Mouse (Mus musculus) intestine, postnatal 0 days (tissue): ENCODE data around the gene Med15. TPM values are rescaled to one million over a fixed set of nuclear protein-coding genes. Genes with fewer than 3 reads are reported as not detected.

Experiments used
- ATAC-seq: fragments of 200-750 bp; cut with Nextera tagmentation; 2 replicates; pipeline ENCODE4 v1.8.0; 2017; ENCODE audit warnings: mild to moderate bottlenecking, moderate TSS enrichment, moderate library complexity
- H3K27ac ChIP-seq: fragments of 300-500 bp; sonication (generic); 2 replicates; pipeline ENCODE4 v1.5.1; 2014; ENCODE audit warnings: mild to moderate bottlenecking, low read depth, low read length, moderate library complexity
- H3K27me3 ChIP-seq: fragments of 300-500 bp; sonication (generic); replicated peaks from 2 replicates; pipeline ENCODE4 v1.6.1; 2014; ENCODE audit warnings: low read length, mixed read lengths; ENCODE audit not compliant: control insufficient read depth, insufficient read depth
- H3K36me3 ChIP-seq: fragments of 300-500 bp; sonication (generic); 2 replicates; pipeline ENCODE4 v1.6.1; 2014; ENCODE audit warnings: mild to moderate bottlenecking, moderate library complexity; ENCODE audit not compliant: control insufficient read depth, insufficient read depth
- H3K4me1 ChIP-seq: fragments of 300-500 bp; sonication (generic); replicated peaks from 2 replicates; pipeline ENCODE4 v1.6.1; 2014; ENCODE audit warnings: antibody characterized with exemption, low read length, mixed read lengths; ENCODE audit not compliant: control insufficient read depth, insufficient read depth
- H3K4me2 ChIP-seq: fragments of 300-500 bp; sonication (generic); replicated peaks from 2 replicates; pipeline ENCODE4 v1.6.1; 2014; ENCODE audit warnings: low read depth, mild to moderate bottlenecking, moderate library complexity
- H3K4me3 ChIP-seq: fragments of 300-500 bp; sonication (generic); 2 replicates; pipeline ENCODE4 v1.5.1; 2014; ENCODE audit warnings: low read depth, low read length
- H3K9ac ChIP-seq: fragments of 300-500 bp; sonication (generic); 2 replicates; pipeline ENCODE4 v1.6.1; 2014; ENCODE audit warnings: mild to moderate bottlenecking, low read depth, low read length
- H3K9me3 ChIP-seq: fragments of 300-500 bp; sonication (generic); 2 replicates; pipeline ENCODE4 v1.6.1; 2016; ENCODE audit warnings: mixed run types; ENCODE audit not compliant: control insufficient read depth
- CTCF ChIP-seq: sonication (generic); IDR thresholded peaks from 2 replicates; pipeline ENCODE4 v1.5.1; 2016; ENCODE audit warnings: low read depth, mild to moderate bottlenecking, control low read depth, antibody characterized with exemption, moderate library complexity
- WGBS: fragments of 180-500 bp; shearing (Covaris S2); extraction: QIAGEN DNeasy Blood & Tissue Kit; methylation state at CpG from one replicate; pipeline ENCODE4 v1.1.7; 2014; 5-methylcytosine and 5-hydroxymethylcytosine counted together
- polyA plus RNA-seq: library from polyadenylated mRNA; unstranded; fragments of >200 nt; fragmentation: Nextera tagmentation; extraction: Ambion mirVana; gene quantifications from 2 replicates; pipeline ENCODE4 v1.2.1, GENCODE M21; 2015

Gene Med15
- polyA plus RNA-seq, 1 experiment from 2014 or later: 26.6 TPM

GRCm38 (mm10) chr16:17757756-17758155 lies 25.1 kb upstream of the Med15 start:
- peaks cover 5% of the 10 kb centered on the region; the same call in 1 of the 2 replicates for H3K4me1 ChIP-seq
- no peak overlapping the region for H3K4me2 ChIP-seq
- no peak overlapping the region for H3K9ac ChIP-seq
- H3K9me3 ChIP-seq: no peaks in the 10 kb centered on the region
- no peak for ATAC-seq
- H3K27me3 ChIP-seq: no peaks in the 10 kb centered on the region
- 89% methylated on average over 1 of the region's 1 CpGs for WGBS
- TF ChIP-seq CTCF: no peak
- H3K36me3 ChIP-seq: no peaks in the 10 kb centered on the region
- H3K27ac ChIP-seq: 0 out of 2 replicates have a peak overlapping the region, but pooled peaks have one; percentile 94
- H3K4me3 ChIP-seq: no peak overlapping the region

GRCm38 (mm10) chr16:17753686-17754085 lies 21.0 kb upstream of the Med15 start:
- Histone ChIP-seq H3K4me1 (0 out of 2 replicates have a peak, but pooled peaks cover 4% of the 10 kb centered on the region), H3K27me3 (no peaks in the 10 kb centered on the region), H3K9me3 (no peaks in the 10 kb centered on the region), H3K9ac (no peak overlapping the region), H3K4me3 (no peak overlapping the region), H3K27ac (no peak overlapping the region), H3K36me3 (no peaks in the 10 kb centered on the region), H3K4me2 (no peak overlapping the region)
- WGBS: 60% methylated on average over 1 of the region's 1 CpGs
- no peak for TF ChIP-seq CTCF
- no peak for ATAC-seq

- H3K4me1 ChIP-seq: no peaks in the 10 kb centered on the region
- 14% methylated on average over 3 of the region's 3 CpGs for WGBS
- no peaks in the 10 kb centered on the region for H3K36me3 ChIP-seq
- TF ChIP-seq CTCF: no peak
- no peak overlapping the region for H3K9ac ChIP-seq
- ATAC-seq: no peak
- no peak overlapping the region for H3K4me3 ChIP-seq
- H3K27me3 ChIP-seq: no peaks in the 10 kb centered on the region
- H3K27ac ChIP-seq: no peak overlapping the region
- H3K4me2 ChIP-seq: no peak overlapping the region
- H3K9me3 ChIP-seq: no peaks in the 10 kb centered on the region
Observed at GRCm38 (mm10) chr16:17753001-17753400, 20.3 kb upstream of the Med15 start.

- Histone ChIP-seq H3K4me3 (no peak overlapping the region), H3K27ac (no peak overlapping the region), H3K9me3 (no peaks in the 10 kb centered on the region), H3K36me3 (no peaks in the 10 kb centered on the region), H3K27me3 (no peaks in the 10 kb centered on the region), H3K4me1 (no peaks in the 10 kb centered on the region), H3K9ac (no peak overlapping the region), H3K4me2 (no peak overlapping the region)
- ATAC-seq: peak; percentile 43; the same call in 1 of the 2 replicates
- WGBS: 62% methylated on average over 2 of the region's 2 CpGs
- no peak for TF ChIP-seq CTCF
Observed at GRCm38 (mm10) chr16:17745067-17745466, 12.4 kb upstream of the Med15 start.

DNA sequence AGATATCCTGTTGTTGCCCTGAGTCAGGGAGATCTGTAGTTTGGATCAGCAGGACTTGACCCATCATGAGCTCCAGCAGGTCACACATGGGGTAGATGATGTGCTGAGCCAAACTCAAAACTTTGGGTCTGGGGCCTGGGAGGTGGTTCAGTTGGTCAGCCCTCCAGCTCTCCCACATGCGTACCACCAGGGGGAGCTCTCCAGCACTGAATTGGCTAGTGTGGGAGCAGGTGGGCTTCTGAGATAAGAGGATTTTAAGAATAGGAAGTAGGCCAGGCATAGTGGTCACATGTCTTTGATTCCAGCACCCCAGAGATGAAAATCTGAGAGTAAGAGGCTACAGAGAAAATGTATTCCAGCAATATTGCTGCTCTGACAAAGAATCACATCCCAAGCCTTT lies 11.8 kb upstream of the Med15 start:
- Histone ChIP-seq H3K9ac (no peak overlapping the region), H3K4me3 (no peak overlapping the region), H3K4me2 (no peak overlapping the region), H3K27me3 (no peaks in the 10 kb centered on the region), H3K36me3 (no peaks in the 10 kb centered on the region), H3K27ac (no peak overlapping the region), H3K4me1 (no peaks in the 10 kb centered on the region), H3K9me3 (no peaks in the 10 kb centered on the region)
- peak; percentile 77 for TF ChIP-seq CTCF
- no peak for ATAC-seq
- WGBS: 21% methylated on average over 1 of the region's 1 CpGs

- no peaks in the 10 kb centered on the region for H3K9me3 ChIP-seq
- H3K27me3 ChIP-seq: no peaks in the 10 kb centered on the region
- no peaks in the 10 kb centered on the region for H3K4me1 ChIP-seq
- peak; percentile 56; the same call in 1 of the 2 replicates for ATAC-seq
- H3K36me3 ChIP-seq: no peaks in the 10 kb centered on the region
- TF ChIP-seq CTCF: peak; percentile 75
- H3K4me3 ChIP-seq: no peak overlapping the region
- no peak overlapping the region for H3K4me2 ChIP-seq
- H3K9ac ChIP-seq: no peak overlapping the region
- H3K27ac ChIP-seq: no peak overlapping the region
- WGBS: 40% methylated on average over 4 of the region's 4 CpGs
Observed at GRCm38 (mm10) chr16:17743279-17743678, 10.6 kb upstream of the Med15 start.

GRCm38 (mm10) chr16:17742810-17743209 lies 10.1 kb upstream of the Med15 start:
- Histone ChIP-seq H3K27ac (no peak overlapping the region), H3K9me3 (no peaks in the 10 kb centered on the region), H3K36me3 (no peaks in the 10 kb centered on the region), H3K4me3 (no peak overlapping the region), H3K9ac (no peak overlapping the region), H3K4me2 (no peak overlapping the region), H3K27me3 (no peaks in the 10 kb centered on the region), H3K4me1 (no peaks in the 10 kb centered on the region)
- 53% methylated on average over 1 of the region's 1 CpGs for WGBS
- no peak for TF ChIP-seq CTCF
- 0 out of 2 replicates have a peak, but pooled peaks have one; percentile 38 for ATAC-seq
